Mouse (Mus musculus): ENCODE measurements around the gene Mrgprf. TPM values are rescaled to one million over a fixed set of nuclear protein-coding genes. Genes with fewer than 3 reads are reported as not detected.

The Mrgprf gene
- total RNA-seq (2021) = 1 to 10 TPM; 4.3 to 5.5 TPM

GRCm38 (mm10) chr7:145300321-145301007 is at the start of gene Mrgprf:
Gene Mrgprf (plus strand): TSS chr7:145300828.
- peak; percentile 81 for DNase-seq (ENCODE audit: low spot score)
- intact Hi-C loops (cut with DNase I) = no loop called here

- peak; percentile 53 for DNase-seq (ENCODE audit: low spot score)
- intact Hi-C loops (cut with DNase I) = no loop called here
These were observed 47.7 kb upstream of the Mrgprf start for GRCm38 (mm10) chr7:145252715-145253476.

GRCm38 (mm10) chr7:145253986-145254630 is 46.5 kb upstream of the Mrgprf start:
- intact Hi-C loops (cut with DNase I) = no loop called here

GRCm38 (mm10) chr7:145256092-145256491 is 44.5 kb upstream of the Mrgprf start:
- intact Hi-C loops (cut with DNase I) = no loop called here
- DNase-seq (ENCODE audit: low spot score) = no peak

More at GRCm38 (mm10) chr7:145253986-145254630, 46.5 kb upstream of the Mrgprf start:
- no peak for DNase-seq (ENCODE audit: low spot score)

GRCm38 (mm10) chr7:145264202-145264601 is 36.4 kb upstream of the Mrgprf start:
- intact Hi-C loops (cut with DNase I) = no loop called here
- no peak for DNase-seq (ENCODE audit: low spot score)

GRCm38 (mm10) chr7:145266011-145266410 is 34.6 kb upstream of the Mrgprf start:
- peak; percentile 58 for DNase-seq (ENCODE audit: low spot score)
- intact Hi-C loops (cut with DNase I) = no loop called here

GRCm38 (mm10) chr7:145268890-145269289 is 31.7 kb upstream of the Mrgprf start:
- DNase-seq (ENCODE audit: low spot score) = no peak
- intact Hi-C loops (cut with DNase I) = no loop called here

- intact Hi-C loops (cut with DNase I) = no loop called here
- DNase-seq (ENCODE audit: low spot score) = no peak
These were observed 29.7 kb upstream of the Mrgprf start for GRCm38 (mm10) chr7:145270955-145271354.

- DNase-seq (ENCODE audit: low spot score) = no peak
- intact Hi-C loops (cut with DNase I) = no loop called here
These were observed 25.1 kb upstream of the Mrgprf start for GRCm38 (mm10) chr7:145275488-145275887.

- intact Hi-C loops (cut with DNase I) = no loop called here
- no peak for DNase-seq (ENCODE audit: low spot score)
These were observed 19.2 kb upstream of the Mrgprf start for GRCm38 (mm10) chr7:145281396-145281795.

GRCm38 (mm10) chr7:145283041-145283440 is 17.6 kb upstream of the Mrgprf start:
- intact Hi-C loops (cut with DNase I) = no loop called here
- DNase-seq (ENCODE audit: low spot score) = no peak

GRCm38 (mm10) chr7:145283487-145284187 is 17.0 kb upstream of the Mrgprf start, which contains the start of gene Tpcn2:
Gene Tpcn2 (minus strand): TSS chr7:145284011.
- peak; percentile 89 for DNase-seq (ENCODE audit: low spot score)
- intact Hi-C loops (cut with DNase I) = no loop called here

- DNase-seq (ENCODE audit: low spot score) = no peak
- intact Hi-C loops (cut with DNase I) = no loop called here
These were observed 16.3 kb upstream of the Mrgprf start for GRCm38 (mm10) chr7:145284293-145284692.

GRCm38 (mm10) chr7:145285476-145285875 is 15.2 kb upstream of the Mrgprf start:
- no peak for DNase-seq (ENCODE audit: low spot score)
- intact Hi-C loops (cut with DNase I) = no loop called here

- intact Hi-C loops (cut with DNase I) = no loop called here
- no peak for DNase-seq (ENCODE audit: low spot score)
These were observed 13.2 kb upstream of the Mrgprf start for GRCm38 (mm10) chr7:145287410-145287809.

GRCm38 (mm10) chr7:145289302-145289701 is 11.3 kb upstream of the Mrgprf start:
- DNase-seq (ENCODE audit: low spot score) = no peak
- intact Hi-C loops (cut with DNase I) = no loop called here

- no peak for DNase-seq (ENCODE audit: low spot score)
- intact Hi-C loops (cut with DNase I) = no loop called here
These were observed 8.8 kb upstream of the Mrgprf start for GRCm38 (mm10) chr7:145291847-145292246.

GRCm38 (mm10) chr7:145292726-145293125 is 7.9 kb upstream of the Mrgprf start:
- no peak for DNase-seq (ENCODE audit: low spot score)
- intact Hi-C loops (cut with DNase I) = no loop called here

GRCm38 (mm10) chr7:145293859-145294258 is 6.8 kb upstream of the Mrgprf start:
- no peak for DNase-seq (ENCODE audit: low spot score)
- intact Hi-C loops (cut with DNase I) = no loop called here
